Mouse (Mus musculus) intestine, embryonic 16.5 days (tissue): Measurements from ENCODE around the gene Gpr135. TPM values are rescaled to one million over a fixed set of nuclear protein-coding genes. Genes with fewer than 3 reads are reported as not detected.
A peak's percentile ranks its signal among the peaks of the same experiment; 100 is the strongest.
"Not testable (repeated sequence)": the region's sequence is repeated elsewhere in the genome, so short reads cannot be mapped to it uniquely, and the experiment has no call there.

ENCODE experiments used
- ATAC-seq: fragments of 200-750 bp; cut with Nextera tagmentation; 2 replicates; pipeline ENCODE4 v1.8.0; 2017; ENCODE audit warnings: moderate TSS enrichment, moderate library complexity
- H3K27ac ChIP-seq: fragments of 300-500 bp; sonication (generic); 2 replicates; pipeline ENCODE4 v1.5.1; 2014; ENCODE audit warnings: mild to moderate bottlenecking, low read length
- H3K27me3 ChIP-seq: fragments of 300-500 bp; sonication (generic); replicated peaks from 2 replicates; pipeline ENCODE4 v1.6.1; 2014; ENCODE audit warnings: low read length, control low read depth, mixed read lengths; ENCODE audit not compliant: control insufficient read depth, insufficient read depth
- H3K36me3 ChIP-seq: fragments of 300-500 bp; sonication (generic); 2 replicates; pipeline ENCODE4 v1.6.1; 2014; ENCODE audit warnings: low read length, control low read depth; ENCODE audit not compliant: control insufficient read depth, insufficient read depth
- H3K4me1 ChIP-seq: fragments of 300-500 bp; sonication (generic); 2 replicates; pipeline ENCODE4 v1.6.1; 2014; ENCODE audit warnings: low read length, control low read depth, mixed read lengths; ENCODE audit not compliant: control insufficient read depth, insufficient read depth
- H3K4me2 ChIP-seq: fragments of 300-500 bp; sonication (generic); 2 replicates; pipeline ENCODE4 v1.6.1; 2014; ENCODE audit warnings: low read depth, low read length, control low read depth
- H3K4me3 ChIP-seq: fragments of 300-500 bp; sonication (generic); 2 replicates; pipeline ENCODE4 v1.5.1; 2014; ENCODE audit warnings: mild to moderate bottlenecking, low read length
- H3K9ac ChIP-seq: fragments of 300-500 bp; sonication (generic); 2 replicates; pipeline ENCODE4 v1.6.1; 2014; ENCODE audit warnings: low read depth, low read length
- H3K9me3 ChIP-seq: fragments of 300-500 bp; sonication (generic); 2 replicates; pipeline ENCODE4 v1.6.1; 2016; ENCODE audit warnings: low read length, control low read depth; ENCODE audit not compliant: control insufficient read depth
- WGBS: fragments of 180-500 bp; shearing (Covaris S2); extraction: QIAGEN DNeasy Blood & Tissue Kit; methylation state at CpG from one replicate; pipeline ENCODE4 v1.1.7; 2014; 5-methylcytosine and 5-hydroxymethylcytosine counted together
- polyA plus RNA-seq: library from polyadenylated mRNA; unstranded; fragments of >200 nt; fragmentation: Nextera tagmentation; extraction: Ambion mirVana; gene quantifications from 2 replicates; pipeline ENCODE4 v1.2.1, GENCODE M21; 2015

The Gpr135 gene
- polyA plus RNA-seq, 1 experiment from 2014 or later, result 0.38 TPM

DNA sequence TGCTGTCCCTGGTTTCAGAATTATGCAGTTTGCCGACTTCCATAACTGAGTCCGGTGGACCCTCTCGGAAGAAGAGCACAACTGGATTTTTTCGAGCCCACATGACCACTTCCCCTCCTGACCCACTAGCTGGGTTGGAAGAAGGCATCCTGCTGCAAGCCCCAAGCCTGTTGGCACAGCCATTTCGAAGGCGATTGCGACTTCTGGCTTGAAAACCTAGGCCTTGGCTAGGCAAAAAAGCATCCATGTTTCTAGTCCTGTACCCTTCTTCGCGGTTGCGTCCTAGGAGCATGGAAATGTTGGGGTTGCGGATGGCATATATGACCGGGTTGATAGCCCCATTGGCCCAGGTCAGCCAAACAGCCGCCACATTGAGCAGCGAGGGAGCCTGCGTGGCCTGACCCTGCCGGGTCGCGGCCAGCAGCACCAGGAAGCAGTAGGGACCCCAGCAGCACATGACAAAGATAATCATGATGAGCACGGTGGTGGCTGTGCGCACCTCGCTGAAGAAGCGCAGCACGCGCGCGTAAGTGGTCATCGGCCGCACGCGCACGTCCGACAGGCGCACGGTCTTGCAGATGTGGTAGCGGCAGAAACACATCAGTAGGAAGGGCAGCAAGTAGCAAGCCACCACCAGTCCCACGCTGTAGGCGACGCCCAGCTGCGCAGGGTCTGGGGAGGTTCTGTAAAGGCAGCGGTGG is 1.1 kb downstream of the Gpr135 start:
- Histone ChIP-seq H3K9ac (peak overlapping the region; percentile 71), H3K27ac (no peak overlapping the region), H3K4me1 (peaks cover 12% of the 10 kb centered on the region), H3K4me2 (peak overlapping the region; percentile 100), H3K27me3 (peaks cover 12% of the 10 kb centered on the region; the same call in 1 of the 2 replicates), H3K4me3 (peak overlapping the region; percentile 72), H3K36me3 (no peaks in the 10 kb centered on the region), H3K9me3 (no peaks in the 10 kb centered on the region; the same call in 1 of the 2 replicates)
- ATAC-seq, result peak; percentile 72
- 7% methylated on average over 40 of the region's 40 CpGs for WGBS

DNA sequence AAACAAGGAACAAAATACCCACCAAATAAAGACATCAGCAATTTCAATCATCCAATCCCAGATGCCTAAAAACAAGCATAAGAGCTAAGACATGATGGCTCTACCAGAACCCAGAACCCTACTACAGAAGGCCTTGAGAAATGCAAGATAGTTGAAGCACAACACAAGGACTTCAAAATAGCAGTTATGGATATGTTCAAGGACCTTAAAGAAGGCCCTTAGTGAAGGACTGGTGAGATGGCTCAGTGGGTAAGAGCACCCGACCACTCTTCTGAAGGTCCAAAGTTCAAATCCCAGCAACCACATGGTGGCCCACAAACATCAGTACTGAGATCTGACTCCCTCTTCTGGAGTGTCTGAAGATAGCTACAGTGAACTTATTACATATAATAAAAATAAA is 13.1 kb downstream of the Gpr135 start:
- H3K9ac ChIP-seq, result no peak overlapping the region
- no peak for ATAC-seq
- no peaks in the 10 kb centered on the region for H3K4me1 ChIP-seq
- H3K4me3 ChIP-seq, result no peak overlapping the region
- no peaks in the 10 kb centered on the region for H3K36me3 ChIP-seq
- no peaks in the 10 kb centered on the region for H3K9me3 ChIP-seq
- H3K27ac ChIP-seq, result no peak overlapping the region
- H3K4me2 ChIP-seq, result no peak overlapping the region
- WGBS, result 91% methylated on average over 1 of the region's 1 CpGs
- H3K27me3 ChIP-seq, result no peaks in the 10 kb centered on the region

DNA sequence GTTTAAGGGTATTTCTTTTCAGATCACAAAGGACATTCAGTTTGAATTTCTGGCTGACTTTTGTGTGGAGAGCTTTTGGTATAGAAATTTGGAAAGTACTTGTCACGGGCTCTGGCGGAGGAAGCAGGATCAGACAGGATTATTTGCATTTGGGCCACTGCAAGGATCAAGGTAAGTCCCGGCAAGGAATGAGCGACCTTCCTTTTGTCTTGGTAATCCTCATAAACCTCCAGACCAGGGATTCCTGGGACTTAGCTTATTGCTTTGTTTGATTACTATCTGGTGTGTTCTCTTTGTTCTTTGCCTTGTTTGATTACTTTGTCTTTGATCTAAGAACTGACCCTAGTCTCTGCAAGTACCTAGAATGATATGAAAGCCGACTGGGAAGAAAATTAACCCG is 17.1 kb downstream of the Gpr135 start:
- ATAC-seq, result no peak
- no peak overlapping the region for H3K9ac ChIP-seq

DNA sequence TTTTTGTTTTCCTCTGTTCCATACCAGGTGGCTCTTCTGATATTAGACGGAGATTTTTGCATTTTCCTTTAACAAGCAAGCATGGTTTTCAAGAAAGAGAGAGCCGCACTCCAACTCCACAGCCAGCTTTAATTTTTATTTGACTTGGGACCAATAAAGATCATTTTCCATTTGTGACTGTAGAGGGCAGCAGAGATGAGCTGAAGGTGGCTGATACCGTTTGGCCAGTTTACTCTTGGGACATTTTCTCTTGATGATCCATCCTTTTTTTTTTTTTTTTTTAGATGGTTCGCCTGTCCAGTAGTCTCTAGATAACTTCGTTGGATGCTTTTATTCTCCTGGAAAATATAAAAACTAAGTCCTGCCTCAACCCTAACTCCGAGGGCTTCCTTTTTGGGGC is 17.6 kb downstream of the Gpr135 start:
- no peak for ATAC-seq
- H3K27ac ChIP-seq, result no peak overlapping the region
- H3K9me3 ChIP-seq, result no peaks in the 10 kb centered on the region
- no peak overlapping the region for H3K4me3 ChIP-seq
- no peak overlapping the region for H3K9ac ChIP-seq
- no peaks in the 10 kb centered on the region for H3K4me1 ChIP-seq
- H3K27me3 ChIP-seq, result no peaks in the 10 kb centered on the region
- WGBS, result 37% methylated on average over 6 of the region's 6 CpGs
- no peak overlapping the region for H3K4me2 ChIP-seq
- no peaks in the 10 kb centered on the region for H3K36me3 ChIP-seq

More for the DNA sequence above, 17.1 kb downstream of the Gpr135 start:
- no peaks in the 10 kb centered on the region for H3K9me3 ChIP-seq
- H3K4me3 ChIP-seq, result no peak overlapping the region
- no peaks in the 10 kb centered on the region for H3K27me3 ChIP-seq
- H3K27ac ChIP-seq, result no peak overlapping the region
- 31% methylated on average over 6 of the region's 6 CpGs for WGBS
- no peaks in the 10 kb centered on the region for H3K36me3 ChIP-seq
- H3K4me1 ChIP-seq, result no peaks in the 10 kb centered on the region
- no peak overlapping the region for H3K4me2 ChIP-seq

DNA sequence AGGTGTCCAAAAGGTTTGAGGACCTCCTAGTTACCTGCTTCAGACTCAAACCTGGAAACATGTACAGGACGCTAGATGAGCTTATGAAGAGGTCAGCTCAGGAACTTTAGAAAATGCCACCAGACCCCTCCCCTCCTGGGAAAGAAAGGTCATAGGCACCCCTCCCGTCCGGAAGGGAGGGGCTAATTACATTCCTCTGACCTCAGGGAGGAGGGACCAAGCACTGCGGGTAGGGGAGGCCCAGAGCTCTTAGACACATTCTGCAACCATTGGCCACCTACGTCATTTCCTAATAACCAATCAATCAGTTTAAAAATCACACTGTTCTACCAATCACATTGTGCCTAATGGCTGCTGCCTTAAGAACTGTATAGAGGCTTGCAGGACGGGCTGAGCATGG is 18.4 kb downstream of the Gpr135 start:
- Histone ChIP-seq H3K27me3 (no peaks in the 10 kb centered on the region), H3K4me2 (no peak overlapping the region), H3K9me3 (no peaks in the 10 kb centered on the region), H3K4me1 (no peaks in the 10 kb centered on the region), H3K27ac (no peak overlapping the region), H3K4me3 (no peak overlapping the region), H3K9ac (no peak overlapping the region), H3K36me3 (no peaks in the 10 kb centered on the region)
- no peak for ATAC-seq
- 81% methylated on average over 6 of the region's 6 CpGs for WGBS

DNA sequence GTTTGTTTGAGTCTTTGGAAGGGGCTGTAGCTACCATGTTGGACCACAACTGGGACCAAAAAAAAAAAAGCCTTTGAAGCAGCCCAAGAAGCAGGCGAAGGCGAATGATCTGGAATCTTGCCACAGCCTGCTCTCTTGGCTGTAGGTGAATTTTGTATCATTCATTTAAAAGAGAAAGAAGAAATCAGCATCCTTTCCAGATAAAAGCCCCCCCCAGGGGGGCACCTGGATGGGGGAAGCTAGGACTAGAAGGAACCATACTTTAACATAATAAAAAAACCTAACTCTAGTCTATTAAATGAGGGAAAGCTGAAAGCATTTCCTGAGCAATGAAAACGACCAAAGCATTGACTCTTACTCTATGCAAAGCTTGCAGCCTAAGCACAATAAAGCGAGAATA is 20.1 kb downstream of the Gpr135 start:
- Histone ChIP-seq H3K27me3 (no peaks in the 10 kb centered on the region), H3K4me1 (no peaks in the 10 kb centered on the region), H3K9me3 (no peaks in the 10 kb centered on the region), H3K4me3 (no peak overlapping the region), H3K9ac (no peak overlapping the region), H3K27ac (no peak overlapping the region), H3K4me2 (no peak overlapping the region), H3K36me3 (no peaks in the 10 kb centered on the region)
- 92% methylated on average over 4 of the region's 4 CpGs for WGBS
- ATAC-seq, result no peak

DNA sequence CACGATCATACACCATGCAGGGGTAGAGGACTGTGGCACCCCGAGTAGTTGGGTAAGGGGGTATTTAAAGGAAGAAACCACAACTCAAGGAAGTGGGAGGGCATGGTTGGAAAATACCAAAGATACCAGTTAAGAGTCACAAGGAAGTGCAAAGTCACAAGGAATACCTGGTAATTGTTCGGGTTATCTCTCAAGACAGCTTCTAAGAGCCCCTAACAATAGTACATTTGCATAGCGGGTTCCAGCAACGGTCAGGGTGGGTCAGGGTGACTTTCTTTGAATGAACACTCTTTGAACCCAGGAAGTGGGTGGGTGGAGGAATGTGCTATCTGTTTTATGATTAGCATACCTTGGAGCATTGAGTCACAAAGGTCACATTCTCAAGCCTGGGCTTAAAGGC is 20.8 kb downstream of the Gpr135 start:
- not testable (repeated sequence) for ATAC-seq, H3K9me3 ChIP-seq, H3K4me1 ChIP-seq, H3K27me3 ChIP-seq, H3K27ac ChIP-seq, H3K9ac ChIP-seq, H3K4me3 ChIP-seq, H3K36me3 ChIP-seq, H3K4me2 ChIP-seq
- WGBS, result 87% methylated on average over 5 of the region's 5 CpGs

DNA sequence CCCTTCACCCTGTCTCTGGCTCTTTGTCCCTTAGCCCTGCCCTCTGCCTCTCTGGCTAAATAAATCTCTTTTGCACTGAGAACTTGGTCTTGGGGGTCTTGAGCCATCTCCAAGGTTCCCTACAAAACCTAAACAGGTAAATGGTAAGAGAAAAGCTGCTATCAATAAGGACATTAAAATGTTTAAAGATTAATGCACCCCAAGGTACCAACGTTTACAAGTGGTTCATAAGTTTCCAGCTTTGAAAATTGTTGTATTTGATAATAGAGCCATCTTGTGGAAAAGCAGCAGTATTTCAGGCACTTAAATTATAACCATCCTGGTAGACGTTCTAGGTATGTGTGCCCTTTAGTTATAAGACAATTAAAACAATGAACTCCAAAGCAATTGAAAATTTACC is 23.4 kb downstream of the Gpr135 start:
- H3K27ac ChIP-seq, result no peak overlapping the region
- no peaks in the 10 kb centered on the region for H3K4me1 ChIP-seq
- H3K36me3 ChIP-seq, result no peaks in the 10 kb centered on the region
- no peak overlapping the region for H3K4me3 ChIP-seq
- H3K9ac ChIP-seq, result no peak overlapping the region
- 3% methylated on average over 2 of the region's 2 CpGs for WGBS
- H3K27me3 ChIP-seq, result no peaks in the 10 kb centered on the region
- H3K4me2 ChIP-seq, result no peak overlapping the region
- no peaks in the 10 kb centered on the region for H3K9me3 ChIP-seq
- no peak for ATAC-seq

DNA sequence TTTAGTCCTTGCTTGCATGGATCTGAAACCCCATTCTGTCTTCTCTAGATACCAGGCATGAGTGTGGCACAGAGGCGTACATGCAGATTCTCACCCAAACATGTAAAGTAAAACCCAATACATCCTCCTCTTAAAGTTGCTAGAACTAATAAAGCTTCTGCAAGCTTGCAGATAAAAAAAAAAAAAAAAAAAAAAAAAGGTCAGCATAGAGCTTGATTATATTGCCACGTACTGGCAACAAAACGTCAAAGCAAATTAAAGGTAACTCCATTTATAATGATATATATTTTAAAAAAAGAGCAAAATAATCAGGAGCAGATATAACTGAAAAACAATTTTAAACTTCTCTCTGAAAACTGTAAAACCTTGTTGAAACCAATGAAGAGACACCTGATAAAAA is 29.7 kb downstream of the Gpr135 start:
- H3K9me3 ChIP-seq, result no peaks in the 10 kb centered on the region
- no peaks in the 10 kb centered on the region for H3K27me3 ChIP-seq
- no peak overlapping the region for H3K4me2 ChIP-seq
- no peaks in the 10 kb centered on the region for H3K36me3 ChIP-seq
- no peak for ATAC-seq
- H3K4me1 ChIP-seq, result no peaks in the 10 kb centered on the region
- no peak overlapping the region for H3K27ac ChIP-seq
- no peak overlapping the region for H3K9ac ChIP-seq
- H3K4me3 ChIP-seq, result no peak overlapping the region
- 92% methylated on average over 3 of the region's 3 CpGs for WGBS

DNA sequence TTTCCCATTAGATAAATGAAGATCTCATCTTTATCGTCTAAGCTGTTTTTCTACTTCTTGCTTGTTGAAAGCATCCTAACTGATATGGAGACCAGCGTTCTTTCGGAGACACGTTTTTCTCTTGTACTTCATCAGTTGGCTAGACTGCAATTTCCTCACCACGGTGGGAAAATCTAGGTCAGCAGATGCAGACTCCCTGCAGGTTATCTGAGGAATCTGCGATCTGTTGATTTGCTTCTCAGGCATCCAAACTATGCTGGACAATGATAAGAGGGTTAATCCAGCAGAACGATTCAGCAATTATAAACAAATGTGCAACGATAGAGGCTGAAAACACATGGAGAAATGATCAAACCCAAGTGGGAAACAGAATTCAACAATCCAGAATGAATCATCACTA is 31.4 kb downstream of the Gpr135 start:
- no peaks in the 10 kb centered on the region for H3K9me3 ChIP-seq
- H3K4me1 ChIP-seq, result no peaks in the 10 kb centered on the region
- H3K4me3 ChIP-seq, result no peak overlapping the region
- no peak for ATAC-seq
- WGBS, result 55% methylated on average over 8 of the region's 8 CpGs
- no peaks in the 10 kb centered on the region for H3K36me3 ChIP-seq
- H3K9ac ChIP-seq, result no peak overlapping the region
- H3K27me3 ChIP-seq, result no peaks in the 10 kb centered on the region
- H3K27ac ChIP-seq, result no peak overlapping the region
- no peak overlapping the region for H3K4me2 ChIP-seq
